Mouse (Mus musculus) T-helper 2 cell (primary cell): ENCODE measurements around the gene Cbwd1.

Source experiments
- in situ Hi-C: fragments of 300-600 bp; cut with MboI, MseI; formaldehyde crosslinking; loops from one replicate; pipeline ENCODE4 v1.15.1; 2025; ENCODE audit warnings: high pct_unique_total_duplicates

Gene Cbwd1

DNA sequence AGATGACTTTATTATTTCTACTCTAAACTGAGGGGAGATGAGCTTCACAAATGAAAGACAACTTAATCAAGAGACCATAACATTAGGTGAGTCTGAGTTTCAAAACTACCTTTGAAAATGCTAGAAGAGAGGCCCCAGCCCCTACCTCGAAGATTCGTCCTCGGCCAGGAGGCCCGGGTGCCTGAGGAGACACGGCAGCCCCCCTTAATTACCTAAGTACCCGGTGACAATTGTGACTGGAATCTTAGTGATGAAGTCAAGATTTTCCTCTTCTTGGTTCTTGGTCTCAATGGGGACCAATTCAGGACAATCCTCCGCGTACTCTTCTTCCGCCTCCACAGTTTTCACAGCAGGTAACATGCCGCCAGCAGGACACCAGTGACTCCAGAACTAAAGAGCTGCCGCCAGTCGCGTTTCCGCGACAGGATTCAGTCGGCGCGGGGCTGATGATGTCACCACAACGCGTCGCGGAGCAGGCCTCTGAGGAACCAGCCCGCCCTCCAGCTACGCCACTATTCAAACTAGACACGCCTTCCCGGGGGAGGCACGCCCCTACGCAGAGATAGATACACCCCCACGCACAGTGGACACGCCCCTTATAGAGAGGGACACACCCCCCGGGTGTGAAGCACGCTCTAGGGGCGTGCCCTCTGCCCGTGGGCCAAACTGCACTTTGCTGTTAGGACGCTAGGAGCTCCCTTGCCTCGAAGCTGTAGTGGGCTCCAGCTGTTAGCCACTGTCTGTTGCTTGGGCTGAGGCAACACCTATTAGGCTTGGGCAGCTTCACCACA, at the start of gene Cbwd1:
Gene Cbwd1 (minus strand): TSS at position 439 of the 791 bp plus-strand sequence.
- in situ Hi-C loops: loop anchor here (25.0 kb wide), 1 partner anchor 376 kb away; no protein-coding TSS in a partner anchor

- in situ Hi-C loops: no loop called here
Observed at GRCm38 (mm10) chr19:25008509-25008908, 47.1 kb upstream of the Cbwd1 start.

- in situ Hi-C loops: no loop called here
Observed at GRCm38 (mm10) chr19:25006686-25007085, 45.3 kb upstream of the Cbwd1 start.

DNA sequence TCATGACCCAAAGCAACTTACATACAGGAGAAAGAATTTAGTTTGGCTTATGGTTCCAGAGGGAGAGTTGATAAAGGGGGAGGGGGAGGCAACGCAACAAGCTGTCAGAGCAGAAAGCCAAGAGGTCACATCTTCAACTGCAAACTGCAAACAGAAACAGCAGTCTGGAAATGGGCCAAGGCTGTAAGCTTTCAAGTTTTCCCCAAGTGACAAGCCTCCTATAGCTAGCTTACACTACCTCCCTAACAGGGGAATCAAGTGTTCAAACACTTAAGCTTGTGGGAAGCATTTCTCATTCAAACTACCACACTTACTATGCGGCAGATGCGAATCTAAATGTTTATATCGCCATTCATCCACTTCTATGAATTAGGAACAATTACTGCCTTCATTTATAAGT, 42.4 kb upstream of the Cbwd1 start:
- in situ Hi-C loops: no loop called here

DNA sequence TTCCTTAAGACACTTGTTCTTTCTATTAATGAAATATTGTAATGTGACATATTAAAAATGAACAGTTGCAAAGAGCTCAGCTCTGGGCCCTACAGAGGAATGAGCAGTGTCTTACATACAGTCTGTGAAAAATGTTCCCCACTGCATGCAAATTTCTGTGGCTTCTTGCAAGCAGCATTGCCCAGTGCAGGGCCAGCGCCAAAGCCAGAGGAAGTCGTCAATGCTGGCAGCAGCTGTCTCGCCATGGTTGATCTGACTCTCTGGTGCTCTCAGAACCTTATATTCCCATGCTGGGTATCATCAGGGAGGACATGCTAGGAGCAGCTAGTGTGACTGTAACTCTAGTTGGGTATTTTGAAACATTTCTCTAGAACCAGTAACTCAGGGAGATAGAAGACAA, 41.4 kb upstream of the Cbwd1 start:
- in situ Hi-C loops: no loop called here

- in situ Hi-C loops: no loop called here
Observed at GRCm38 (mm10) chr19:25002032-25002431, 40.6 kb upstream of the Cbwd1 start.

- in situ Hi-C loops: no loop called here
Observed at GRCm38 (mm10) chr19:25000153-25000552, 38.7 kb upstream of the Cbwd1 start.

- in situ Hi-C loops: loop anchor here (5.0 kb wide), 1 partner anchor 78 kb away; no protein-coding TSS in a partner anchor
Observed at GRCm38 (mm10) chr19:24999201-24999886, 37.9 kb upstream of the Cbwd1 start, which contains the start of gene Dock8. TSS of gene Dock8 (plus strand) at chr19:24999534.

DNA sequence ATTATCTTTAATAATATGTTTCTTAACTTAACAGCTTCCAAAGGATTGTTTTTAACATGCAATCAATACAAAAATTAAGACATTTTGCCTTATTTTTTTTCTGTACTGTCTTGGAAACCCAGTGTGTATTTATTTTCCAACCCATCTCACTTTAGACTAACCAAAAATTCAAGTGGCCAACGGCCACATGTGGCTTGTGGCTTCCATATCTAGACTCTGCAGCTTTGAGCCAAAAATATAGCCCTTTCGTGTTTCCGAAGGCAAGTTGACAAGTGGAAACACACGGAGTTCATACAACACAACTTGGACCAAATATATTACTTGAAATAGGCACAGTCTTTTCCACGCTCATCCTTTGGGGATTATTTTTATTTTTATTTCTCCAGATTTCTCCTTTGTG, 37.2 kb upstream of the Cbwd1 start:
- in situ Hi-C loops: loop anchor here (5.0 kb wide), 1 partner anchor 79 kb away; no protein-coding TSS in a partner anchor

GRCm38 (mm10) chr19:24996815-24997704, 35.6 kb upstream of the Cbwd1 start:
- in situ Hi-C loops: loop anchor here (5.0 kb wide), 1 partner anchor 80 kb away; no protein-coding TSS in a partner anchor

DNA sequence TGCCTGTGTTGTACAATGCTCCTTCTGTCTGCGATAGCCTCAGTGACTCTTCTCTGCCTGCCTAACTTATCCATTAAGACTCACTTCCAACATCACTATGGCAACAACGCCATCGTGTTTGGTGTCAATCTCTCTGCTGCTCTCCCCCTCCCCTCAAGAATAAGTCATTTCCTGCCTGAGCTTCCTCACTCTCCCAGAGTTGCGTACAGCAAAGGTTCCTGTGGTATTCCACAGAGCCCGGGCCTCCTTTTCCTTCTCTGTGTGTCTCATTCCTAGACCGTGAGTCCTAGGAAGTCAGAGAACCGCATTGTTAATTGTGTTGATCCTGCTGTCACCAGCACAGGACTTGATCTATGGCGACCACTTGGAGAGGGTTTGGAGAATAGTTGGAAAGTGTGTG, 33.5 kb upstream of the Cbwd1 start:
- in situ Hi-C loops: loop anchor here (5.0 kb wide), 1 partner anchor 82 kb away; no protein-coding TSS in a partner anchor

GRCm38 (mm10) chr19:24993526-24993925, 32.1 kb upstream of the Cbwd1 start:
- in situ Hi-C loops: no loop called here

GRCm38 (mm10) chr19:24990138-24990822, 28.9 kb upstream of the Cbwd1 start:
- in situ Hi-C loops: no loop called here

DNA sequence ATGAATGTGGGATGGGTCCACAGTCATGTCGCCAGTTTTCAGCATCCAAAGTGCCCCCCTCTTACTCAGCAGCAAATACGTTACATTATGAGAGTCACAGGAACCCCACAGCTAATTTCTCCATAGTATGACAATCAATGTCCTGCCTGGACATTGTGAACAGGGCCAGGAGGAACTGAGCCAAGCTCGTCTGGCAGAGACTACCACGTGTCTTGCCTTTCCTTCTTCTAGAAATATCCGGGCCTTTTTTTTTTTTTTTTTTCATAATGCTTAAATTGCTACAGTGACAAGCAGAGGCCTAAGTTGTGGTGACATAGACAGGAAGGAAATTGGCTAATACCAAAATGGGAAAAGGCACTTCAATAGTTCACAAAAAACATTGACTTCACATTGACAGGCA, 27.4 kb upstream of the Cbwd1 start:
- in situ Hi-C loops: no loop called here

DNA sequence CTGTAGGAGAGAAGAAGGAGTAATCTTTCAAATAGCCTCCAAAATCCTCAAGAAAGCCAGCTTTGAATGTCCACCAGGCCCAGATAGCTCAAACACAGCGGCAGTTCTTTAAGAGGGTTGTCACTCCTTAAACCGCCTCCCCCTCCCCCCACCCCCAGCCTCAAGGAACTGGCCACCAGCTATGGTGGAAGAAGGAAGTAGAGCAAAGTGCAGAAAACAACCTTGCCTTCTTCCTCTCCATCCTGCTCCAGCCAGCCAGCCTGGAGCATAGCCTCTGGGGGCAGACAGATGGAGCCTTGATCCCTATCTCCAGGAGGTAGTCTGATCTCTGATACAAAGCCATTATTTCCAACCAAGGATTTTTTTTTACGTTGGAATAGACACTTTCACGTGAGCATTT, 25.9 kb upstream of the Cbwd1 start:
- in situ Hi-C loops: no loop called here

- in situ Hi-C loops: no loop called here
Observed at GRCm38 (mm10) chr19:24985045-24985444, 23.6 kb upstream of the Cbwd1 start.

DNA sequence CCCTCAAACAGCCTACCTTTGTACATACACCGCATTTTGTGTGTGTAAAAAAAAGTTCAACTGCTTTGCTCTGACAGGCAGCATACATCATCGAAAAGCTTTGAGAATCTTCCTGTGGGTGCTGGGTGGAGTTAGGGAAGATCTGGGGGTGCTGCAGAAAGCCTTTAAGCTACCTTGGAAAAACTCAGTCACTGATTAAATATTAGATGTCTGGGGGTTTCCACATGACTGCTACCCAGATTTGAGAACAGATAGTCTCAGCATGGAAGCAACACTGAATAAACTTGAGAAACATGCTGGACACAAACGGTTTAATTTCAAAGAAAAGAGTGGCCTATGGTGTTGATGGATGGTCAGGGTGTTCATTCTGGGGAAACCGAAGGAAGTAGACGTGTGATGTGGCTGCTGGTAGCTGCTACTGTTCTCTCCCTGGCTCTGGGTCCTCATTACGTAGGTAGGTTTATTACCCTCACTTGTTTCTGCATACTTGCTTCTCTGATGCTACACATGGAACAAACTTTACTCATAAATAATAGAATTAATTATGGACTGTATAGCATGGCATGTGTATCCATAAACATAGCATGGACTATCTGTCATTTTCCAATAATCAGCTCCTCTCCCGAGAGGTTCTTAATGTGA, 22.6 kb upstream of the Cbwd1 start:
- in situ Hi-C loops: no loop called here

- in situ Hi-C loops: no loop called here
Observed at GRCm38 (mm10) chr19:24983050-24983449, 21.6 kb upstream of the Cbwd1 start.

- in situ Hi-C loops: no loop called here
Observed at GRCm38 (mm10) chr19:24981294-24981693, 19.9 kb upstream of the Cbwd1 start.
